In the genomic region with DNA sequence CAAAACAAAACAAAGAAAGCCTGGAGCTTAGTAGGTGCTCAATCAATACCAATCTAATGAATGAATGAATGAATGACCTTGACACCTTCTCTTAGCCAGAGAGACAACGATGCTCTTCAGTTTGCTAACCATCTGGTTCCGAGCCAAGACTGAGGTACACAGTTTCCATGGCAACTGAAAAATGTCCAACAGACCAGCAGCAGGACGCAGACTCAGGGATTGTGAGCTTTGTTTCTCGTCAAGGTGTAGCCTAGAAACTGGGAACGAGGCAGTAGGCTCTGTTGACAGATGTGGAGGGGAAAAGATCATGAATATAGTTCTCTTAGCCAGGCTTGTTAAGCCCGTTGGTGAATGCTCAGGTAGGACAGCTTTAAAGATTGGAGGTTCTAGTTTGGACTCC, we compare ENCODE assay signal across 15 mouse cellular contexts. TPM values are rescaled to one million over a fixed set of nuclear protein-coding genes. Genes with fewer than 3 reads are reported as not detected.
DNase-seq lines count a peak whose midpoint lies in the region; ATAC-seq and TF ChIP-seq lines count a peak whose summit lies in the region.
"Had no signal": no experiment of that assay in that cellular context is flagged by ENCODE, and none has a peak within 500 bp of the region (broad histone marks: within the 10 kb centered on the region; RNA-seq: fewer than 3 reads in every experiment).

No protein-coding gene starts in this region.

- no peak for DNase-seq in hindbrain, embryonic 11.5 days (ENCODE audit: low spot score)
- peak; percentile 29 for DNase-seq in retina, postnatal 1 day
- DNase-seq in retina, embryonic 14.5 days (ENCODE audit: low spot score), result no peak
- peak; percentile 40 to 65 for DNase-seq in cerebellum, postnatal 36 days
- peak; percentile 80 for DNase-seq in midbrain, postnatal 0 days (ENCODE audit: low spot score)
- DNase-seq in natural killer cell, adult 2 months (ENCODE audit: low spot score in 2 of 2), result no peak
- DNase-seq: gastrocnemius, adult 2 months; right cerebral cortex, postnatal 25 days had no signal

- no peaks in the 10 kb centered on the region for H3K9me3 ChIP-seq in hindbrain, embryonic 13.5 days
- H3K9me3 ChIP-seq in hindbrain, embryonic 11.5 days (ENCODE audit: control insufficient read depth, low read length), result no peaks in the 10 kb centered on the region
- no peaks in the 10 kb centered on the region for H3K9me3 ChIP-seq in midbrain, postnatal 0 days (ENCODE audit: low read length)
- H3K9me3 ChIP-seq: embryonic facial prominence, embryonic 15.5 days; heart, embryonic 15.5 days; limb, embryonic 15.5 days had no signal

- no peak for TF ChIP-seq CTCF in midbrain, postnatal 0 days (IDR thresholded peaks at IDR 0.05)

- H3K27me3 ChIP-seq in hindbrain, embryonic 13.5 days, result no peaks in the 10 kb centered on the region
- H3K27me3 ChIP-seq in hindbrain, embryonic 11.5 days (ENCODE audit: control insufficient read depth, insufficient read depth, low read length), result no peaks in the 10 kb centered on the region
- H3K27me3 ChIP-seq in midbrain, postnatal 0 days (ENCODE audit: insufficient read depth, low read length), result no peaks in the 10 kb centered on the region
- H3K27me3 ChIP-seq: embryonic facial prominence, embryonic 15.5 days; heart, embryonic 15.5 days; limb, embryonic 15.5 days had no signal

- H3K4me1 ChIP-seq in hindbrain, embryonic 13.5 days (replicated peaks), result peaks cover 25% of the 10 kb centered on the region
- H3K4me1 ChIP-seq in hindbrain, embryonic 11.5 days (replicated peaks; ENCODE audit: control insufficient read depth, insufficient read depth, low read length), result peaks cover 2% of the 10 kb centered on the region; the same call in 1 of the 2 replicates
- no peaks in the 10 kb centered on the region; the same call in 1 of the 2 replicates for H3K4me1 ChIP-seq in midbrain, postnatal 0 days (ENCODE audit: insufficient read depth, low read length)

- peak overlapping the region; percentile 14; the same call in 1 of the 2 replicates for H3K9ac ChIP-seq in hindbrain, embryonic 13.5 days
- H3K9ac ChIP-seq in hindbrain, embryonic 11.5 days (ENCODE audit: low read depth, low read length), result no peak overlapping the region
- no peak overlapping the region for H3K9ac ChIP-seq in midbrain, postnatal 0 days (replicated peaks; ENCODE audit: low read length, poor library complexity, severe bottlenecking)
- H3K9ac ChIP-seq: embryonic facial prominence, embryonic 15.5 days; heart, embryonic 15.5 days; limb, embryonic 15.5 days had no signal

- 26% methylated on average over 6 of the region's 6 CpGs for WGBS in hindbrain, embryonic 13.5 days
- WGBS in hindbrain, embryonic 11.5 days, result 49% methylated on average over 6 of the region's 6 CpGs
- 18% methylated on average over 6 of the region's 6 CpGs for WGBS in midbrain, postnatal 0 days

- no peaks in the 10 kb centered on the region for H3K36me3 ChIP-seq in hindbrain, embryonic 13.5 days
- H3K36me3 ChIP-seq in hindbrain, embryonic 11.5 days (ENCODE audit: control insufficient read depth, insufficient read depth, low read length), result no peaks in the 10 kb centered on the region
- H3K36me3 ChIP-seq in midbrain, postnatal 0 days (ENCODE audit: insufficient read depth, low read length), result no peaks in the 10 kb centered on the region
- H3K36me3 ChIP-seq: embryonic facial prominence, embryonic 15.5 days; heart, embryonic 15.5 days; limb, embryonic 15.5 days had no signal

- H3K4me3 ChIP-seq in hindbrain, embryonic 13.5 days, result no peak overlapping the region
- H3K4me3 ChIP-seq in hindbrain, embryonic 11.5 days (ENCODE audit: low read depth, low read length), result no peak overlapping the region
- no peak overlapping the region for H3K4me3 ChIP-seq in midbrain, postnatal 0 days (ENCODE audit: low read depth, low read length)
- H3K4me3 ChIP-seq: embryonic facial prominence, embryonic 15.5 days; gastrocnemius, adult 2 months; heart, embryonic 15.5 days; limb, embryonic 15.5 days had no signal

- H3K4me2 ChIP-seq in hindbrain, embryonic 13.5 days, result no peak overlapping the region
- no peak overlapping the region for H3K4me2 ChIP-seq in hindbrain, embryonic 11.5 days (replicated peaks; ENCODE audit: low read depth, low read length)
- no peak overlapping the region for H3K4me2 ChIP-seq in midbrain, postnatal 0 days (ENCODE audit: low read depth, low read length, poor library complexity, severe bottlenecking)
- H3K4me2 ChIP-seq: embryonic facial prominence, embryonic 15.5 days; heart, embryonic 15.5 days; limb, embryonic 15.5 days had no signal

- peak overlapping the region; percentile 100 for H3K27ac ChIP-seq in hindbrain, embryonic 13.5 days
- no peak overlapping the region for H3K27ac ChIP-seq in hindbrain, embryonic 11.5 days (ENCODE audit: low read depth, low read length)
- H3K27ac ChIP-seq in midbrain, postnatal 0 days (ENCODE audit: low read depth, low read length), result no peak overlapping the region
- H3K27ac ChIP-seq: embryonic facial prominence, embryonic 15.5 days; gastrocnemius, adult 2 months; heart, embryonic 15.5 days; limb, embryonic 15.5 days; macrophage had no signal

- ATAC-seq in hindbrain, embryonic 13.5 days (ENCODE audit: low FRiP score), result no peak
- ATAC-seq in hindbrain, embryonic 11.5 days (ENCODE audit: low FRiP score), result no peak
- no peak for ATAC-seq in midbrain, postnatal 0 days (ENCODE audit: low FRiP score)
- ATAC-seq in erythroid progenitor cell, adult 5-6 weeks (replicated peaks; ENCODE audit: low FRiP score, poor library complexity, severe bottlenecking), result no peak
- ATAC-seq: intestine, postnatal 0 days had no signal

RNA-seq across cellular contexts. Expression of a gene that starts 1.5 kb away (rescaled TPM):
- polyA plus RNA-seq in hindbrain, embryonic 13.5 days (2015; fragmentation: Nextera tagmentation; extraction: Ambion mirVana), result 69.6 TPM in 2 replicates
- polyA plus RNA-seq in hindbrain, embryonic 11.5 days (2014; fragmentation: Nextera tagmentation; extraction: Ambion mirVana), result 91.2 and 97.0 TPM in 2 replicates
- 79.3 and 81.3 TPM in 2 replicates for total RNA-seq in midbrain, postnatal 0 days (2014; rRNA removed)
- polyA plus RNA-seq in midbrain, postnatal 0 days (2015; fragmentation: Nextera tagmentation; extraction: Ambion mirVana), result 36.3 and 39.3 TPM in 2 replicates
- total RNA-seq in erythroid progenitor cell, adult 5-6 weeks (2015; ENCODE audit: low replicate concordance), result 14.1 and 17.6 TPM in 2 replicates
- total RNA-seq in erythroid progenitor cell, adult 5-6 weeks (2017; ENCODE audit: low replicate concordance), result 18.2 and 31.6 TPM in 2 replicates

RNA-seq across cellular contexts. Expression of a gene that starts 20.9 kb away (rescaled TPM):
- polyA plus RNA-seq in hindbrain, embryonic 13.5 days (2015; fragmentation: Nextera tagmentation; extraction: Ambion mirVana), result 235 and 243 TPM in 2 replicates
- 321 and 329 TPM in 2 replicates for polyA plus RNA-seq in hindbrain, embryonic 11.5 days (2014; fragmentation: Nextera tagmentation; extraction: Ambion mirVana)
- total RNA-seq in midbrain, postnatal 0 days (2014; rRNA removed), result 80.6 and 93.1 TPM in 2 replicates
- 183 and 190 TPM in 2 replicates for polyA plus RNA-seq in midbrain, postnatal 0 days (2015; fragmentation: Nextera tagmentation; extraction: Ambion mirVana)
- 130 and 148 TPM in 2 replicates for total RNA-seq in erythroid progenitor cell, adult 5-6 weeks (2015; ENCODE audit: low replicate concordance)
- total RNA-seq in erythroid progenitor cell, adult 5-6 weeks (2017; ENCODE audit: low replicate concordance), result 91.5 and 154 TPM in 2 replicates

RNA-seq across cellular contexts. Expression of a gene that starts 43.1 kb away (rescaled TPM):
- 25.4 and 25.5 TPM in 2 replicates for polyA plus RNA-seq in hindbrain, embryonic 13.5 days (2015; fragmentation: Nextera tagmentation; extraction: Ambion mirVana)
- polyA plus RNA-seq in hindbrain, embryonic 11.5 days (2014; fragmentation: Nextera tagmentation; extraction: Ambion mirVana), result 11.5 and 12.0 TPM in 2 replicates
- 42.5 and 43.4 TPM in 2 replicates for total RNA-seq in midbrain, postnatal 0 days (2014; rRNA removed)
- polyA plus RNA-seq in midbrain, postnatal 0 days (2015; fragmentation: Nextera tagmentation; extraction: Ambion mirVana), result 34.7 and 37.5 TPM in 2 replicates
- total RNA-seq in erythroid progenitor cell, adult 5-6 weeks (2015; ENCODE audit: low replicate concordance), result 2.1 and 4.3 TPM in 2 replicates
- total RNA-seq in erythroid progenitor cell, adult 5-6 weeks (2017; ENCODE audit: low replicate concordance), result 2.7 and 20.2 TPM in 2 replicates

Comparison
In these comparisons a context has a peak if more than half of its experiments do, and no peak if none do; other contexts are left out.
1. DNase-seq: peak in retina, postnatal 1 day (single experiment), cerebellum, postnatal 36 days (2 of 2) and midbrain, postnatal 0 days (single experiment); none in hindbrain, embryonic 11.5 days (single experiment), retina, embryonic 14.5 days (single experiment) and natural killer cell, adult 2 months (0 of 2).